Mouse (Mus musculus): Measurements from ENCODE around the gene AI837181. TPM values are rescaled to one million over a fixed set of nuclear protein-coding genes. Genes with fewer than 3 reads are reported as not detected.
A peak's percentile ranks its signal among the peaks of the same experiment; 100 is the strongest.
"Not testable (repeated sequence)": the region's sequence is repeated elsewhere in the genome, so short reads cannot be mapped to it uniquely, and the experiment has no call there.

Gene AI837181
- 10 to 100 TPM; 55.7 to 57.5 TPM for total RNA-seq (2021)
- long read RNA-seq, transcript AI837181-202 (2 exons, 1,528 nt) = major isoform, 40 of 80 reads
- long read RNA-seq, transcript AI837181-201 (2 exons, 1,529 nt) = minor isoform, 7 of 80 reads
- long read RNA-seq, partial matches to known transcripts = 33 of 80 reads
- long read RNA-seq, other reads (novel, unspliced or antisense) = 0 of 80 reads

GRCm38 (mm10) chr19:5424782-5425741 is at the start of gene AI837181, which contains the start of gene Drap1:
Gene AI837181 (plus strand): TSS chr19:5425144.
Gene Drap1 (minus strand): TSS chr19:5424979.
- DNase-seq (ENCODE audit: low spot score in 2 of 2) = peak; percentile 91 to 96

GRCm38 (mm10) chr19:5377446-5377845 is 47.5 kb upstream of the AI837181 start:
- DNase-seq (ENCODE audit: low spot score in 2 of 2) = no peak

GRCm38 (mm10) chr19:5383326-5383725 is 41.6 kb upstream of the AI837181 start:
- DNase-seq (ENCODE audit: low spot score in 2 of 2) = no peak

- DNase-seq (ENCODE audit: low spot score in 2 of 2) = no peak
Measured at GRCm38 (mm10) chr19:5384715-5385114, 40.2 kb upstream of the AI837181 start.

- peak in 1 of 2 experiments; percentile 41 for DNase-seq (ENCODE audit: low spot score in 2 of 2)
Measured at GRCm38 (mm10) chr19:5388011-5388441, 36.9 kb upstream of the AI837181 start.

- peak; percentile 90 to 95 for DNase-seq (ENCODE audit: low spot score in 2 of 2)
Measured at GRCm38 (mm10) chr19:5388588-5389242, 36.2 kb upstream of the AI837181 start, which contains the start of gene Sart1. Gene Sart1 (minus strand): TSS chr19:5388703.

GRCm38 (mm10) chr19:5389647-5390046 is 35.3 kb upstream of the AI837181 start:
- no peak for DNase-seq (ENCODE audit: low spot score in 2 of 2)

- no peak for DNase-seq (ENCODE audit: low spot score in 2 of 2)
Measured at GRCm38 (mm10) chr19:5390416-5390815, 34.5 kb upstream of the AI837181 start.

GRCm38 (mm10) chr19:5392892-5393291 is 32.1 kb upstream of the AI837181 start:
- DNase-seq (ENCODE audit: low spot score in 2 of 2) = no peak

- DNase-seq (ENCODE audit: low spot score in 2 of 2) = no peak
Measured at GRCm38 (mm10) chr19:5394168-5394567, 30.8 kb upstream of the AI837181 start.

GRCm38 (mm10) chr19:5395371-5395770 is 29.6 kb upstream of the AI837181 start:
- DNase-seq (ENCODE audit: low spot score in 2 of 2) = no peak

- not testable (repeated sequence) for DNase-seq (ENCODE audit: low spot score in 2 of 2)
Measured at GRCm38 (mm10) chr19:5401073-5401472, 23.9 kb upstream of the AI837181 start.

- no peak for DNase-seq (ENCODE audit: low spot score in 2 of 2)
Measured at GRCm38 (mm10) chr19:5402293-5402692, 22.7 kb upstream of the AI837181 start, which contains the start of gene Tsga10ip. Gene Tsga10ip (minus strand): TSS chr19:5402526.

- no peak for DNase-seq (ENCODE audit: low spot score in 2 of 2)
Measured at GRCm38 (mm10) chr19:5405924-5406323, 19.0 kb upstream of the AI837181 start.

GRCm38 (mm10) chr19:5406531-5407126 is 18.3 kb upstream of the AI837181 start:
- peak in 1 of 2 experiments; percentile 43 for DNase-seq (ENCODE audit: low spot score in 2 of 2)

GRCm38 (mm10) chr19:5407133-5407532 is 17.8 kb upstream of the AI837181 start:
- DNase-seq (ENCODE audit: low spot score in 2 of 2) = peak; percentile 54 to 67

GRCm38 (mm10) chr19:5408057-5409001 is 16.6 kb upstream of the AI837181 start:
- no peak for DNase-seq (ENCODE audit: low spot score in 2 of 2)

- no peak for DNase-seq (ENCODE audit: low spot score in 2 of 2)
Measured at GRCm38 (mm10) chr19:5409068-5409467, 15.9 kb upstream of the AI837181 start.

GRCm38 (mm10) chr19:5410641-5411040 is 14.3 kb upstream of the AI837181 start:
- no peak for DNase-seq (ENCODE audit: low spot score in 2 of 2)

- DNase-seq (ENCODE audit: low spot score in 2 of 2) = no peak
Measured at GRCm38 (mm10) chr19:5411961-5412360, 13.0 kb upstream of the AI837181 start.

All from layer of hippocampus, postnatal 10 days (tissue).